Mouse (Mus musculus): ENCODE data around the gene Tapbp. TPM values are rescaled to one million over a fixed set of nuclear protein-coding genes. Genes with fewer than 3 reads are reported as not detected.

The Tapbp gene
- polyA plus RNA-seq, 1 experiment from 2014 or later = 29.1 TPM

- ATAC-seq (replicated peaks; ENCODE audit: low FRiP score) = no peak
- WGBS = 89% methylated on average over 11 of the region's 11 CpGs
Observed at GRCm38 (mm10) chr17:33958451-33958850, 42.8 kb downstream of the Tapbp start.

GRCm38 (mm10) chr17:33959135-33959534 lies 43.4 kb downstream of the Tapbp start:
- H3K27ac ChIP-seq (ENCODE audit: low read depth, low read length) = no peak overlapping the region
- no peaks in the 10 kb centered on the region for H3K27me3 ChIP-seq (replicated peaks; ENCODE audit: control insufficient read depth, insufficient read depth, low read length)
- no peak for ATAC-seq (replicated peaks; ENCODE audit: low FRiP score)
- peaks cover 43% of the 10 kb centered on the region for H3K36me3 ChIP-seq (ENCODE audit: control insufficient read depth, insufficient read depth, low read length)
- WGBS = 90% methylated on average over 13 of the region's 13 CpGs
- DNase-seq (ENCODE audit: low spot score) = no peak
- no peak overlapping the region for H3K4me3 ChIP-seq (ENCODE audit: low read depth, low read length)
- no peaks in the 10 kb centered on the region for H3K9me3 ChIP-seq (ENCODE audit: control insufficient read depth, low read length)
- no peak overlapping the region for H3K9ac ChIP-seq (ENCODE audit: low read depth, low read length)
- peaks cover 7% of the 10 kb centered on the region for H3K4me1 ChIP-seq (replicated peaks; ENCODE audit: control insufficient read depth, insufficient read depth, low read length)
- no peak overlapping the region for H3K4me2 ChIP-seq

More at GRCm38 (mm10) chr17:33958451-33958850, 42.8 kb downstream of the Tapbp start:
- Histone ChIP-seq H3K4me1 (replicated peaks; ENCODE audit: control insufficient read depth, insufficient read depth, low read length) (peaks cover 14% of the 10 kb centered on the region), H3K36me3 (ENCODE audit: control insufficient read depth, insufficient read depth, low read length) (peaks cover 42% of the 10 kb centered on the region), H3K9me3 (ENCODE audit: control insufficient read depth, low read length) (no peaks in the 10 kb centered on the region), H3K27ac (ENCODE audit: low read depth, low read length) (no peak overlapping the region), H3K9ac (ENCODE audit: low read depth, low read length) (no peak overlapping the region), H3K27me3 (replicated peaks; ENCODE audit: control insufficient read depth, insufficient read depth, low read length) (no peaks in the 10 kb centered on the region), H3K4me3 (ENCODE audit: low read depth, low read length) (no peak overlapping the region), H3K4me2 (no peak overlapping the region)
- DNase-seq (ENCODE audit: low spot score) = no peak

- Histone ChIP-seq H3K36me3 (ENCODE audit: control insufficient read depth, insufficient read depth, low read length) (peaks cover 37% of the 10 kb centered on the region), H3K9ac (ENCODE audit: low read depth, low read length) (no peak overlapping the region), H3K4me1 (replicated peaks; ENCODE audit: control insufficient read depth, insufficient read depth, low read length) (0 out of 2 replicates have a peak, but pooled peaks cover 2% of the 10 kb centered on the region), H3K27me3 (replicated peaks; ENCODE audit: control insufficient read depth, insufficient read depth, low read length) (no peaks in the 10 kb centered on the region), H3K9me3 (ENCODE audit: control insufficient read depth, low read length) (no peaks in the 10 kb centered on the region), H3K27ac (ENCODE audit: low read depth, low read length) (no peak overlapping the region), H3K4me3 (ENCODE audit: low read depth, low read length) (no peak overlapping the region), H3K4me2 (no peak overlapping the region)
- WGBS = 91% methylated on average over 15 of the region's 15 CpGs
- no peak for ATAC-seq (replicated peaks; ENCODE audit: low FRiP score)
- no peak for DNase-seq (ENCODE audit: low spot score)
Observed at GRCm38 (mm10) chr17:33959948-33960347, 44.2 kb downstream of the Tapbp start.

DNA sequence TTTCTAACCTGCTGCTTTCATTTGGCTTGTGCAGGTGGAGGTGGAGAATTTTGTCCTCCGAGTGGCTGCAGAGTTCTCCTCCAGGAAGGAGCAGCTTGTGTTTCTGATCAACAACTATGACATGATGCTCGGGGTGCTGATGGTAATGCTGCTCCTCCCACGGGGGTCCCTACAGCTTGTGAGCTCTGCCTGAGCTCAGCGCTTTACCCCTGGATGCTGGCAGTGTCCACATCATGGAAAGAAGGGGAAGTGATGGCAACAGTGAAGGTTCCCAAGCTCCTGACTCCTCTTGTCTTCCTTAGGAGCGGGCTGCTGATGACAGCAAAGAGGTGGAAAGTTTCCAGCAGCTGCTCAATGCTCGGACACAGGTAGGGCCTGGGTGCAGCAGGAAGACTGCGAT lies 47.2 kb downstream of the Tapbp start:
- Histone ChIP-seq H3K36me3 (ENCODE audit: control insufficient read depth, insufficient read depth, low read length) (peaks cover 41% of the 10 kb centered on the region), H3K27ac (ENCODE audit: low read depth, low read length) (no peak overlapping the region)

GRCm38 (mm10) chr17:33965082-33965845 lies 49.6 kb downstream of the Tapbp start:
- no peak for ATAC-seq (replicated peaks; ENCODE audit: low FRiP score)
- H3K36me3 ChIP-seq (ENCODE audit: control insufficient read depth, insufficient read depth, low read length) = peaks cover 24% of the 10 kb centered on the region; the same call in 1 of the 2 replicates
- 90% methylated on average over 17 of the region's 17 CpGs for WGBS

More for the DNA sequence above, 47.2 kb downstream of the Tapbp start:
- H3K9ac ChIP-seq (ENCODE audit: low read depth, low read length) = no peak overlapping the region
- H3K4me1 ChIP-seq (replicated peaks; ENCODE audit: control insufficient read depth, insufficient read depth, low read length) = no peaks in the 10 kb centered on the region
- no peak for ATAC-seq (replicated peaks; ENCODE audit: low FRiP score)
- 90% methylated on average over 7 of the region's 7 CpGs for WGBS
- DNase-seq (ENCODE audit: low spot score) = no peak
- no peak overlapping the region for H3K4me2 ChIP-seq
- H3K4me3 ChIP-seq (ENCODE audit: low read depth, low read length) = no peak overlapping the region
- H3K9me3 ChIP-seq (ENCODE audit: control insufficient read depth, low read length) = no peaks in the 10 kb centered on the region
- no peaks in the 10 kb centered on the region for H3K27me3 ChIP-seq (replicated peaks; ENCODE audit: control insufficient read depth, insufficient read depth, low read length)

GRCm38 (mm10) chr17:33965846-33966550 lies 50.3 kb downstream of the Tapbp start:
- H3K27me3 ChIP-seq (replicated peaks; ENCODE audit: control insufficient read depth, insufficient read depth, low read length) = no peaks in the 10 kb centered on the region
- no peak overlapping the region for H3K4me3 ChIP-seq (ENCODE audit: low read depth, low read length)
- H3K9me3 ChIP-seq (ENCODE audit: control insufficient read depth, low read length) = no peaks in the 10 kb centered on the region
- whole genome bisulfite sequencing = 87% methylated on average over 16 of the region's 16 CpGs
- no peak overlapping the region for H3K9ac ChIP-seq (ENCODE audit: low read depth, low read length)
- H3K27ac ChIP-seq (ENCODE audit: low read depth, low read length) = no peak overlapping the region
- no peak overlapping the region for H3K4me2 ChIP-seq
- DNase-seq (ENCODE audit: low spot score) (no peak), ATAC-seq (replicated peaks; ENCODE audit: low FRiP score) (no peak)
- peaks cover 19% of the 10 kb centered on the region; the same call in 1 of the 2 replicates for H3K36me3 ChIP-seq (ENCODE audit: control insufficient read depth, insufficient read depth, low read length)
- H3K4me1 ChIP-seq (replicated peaks; ENCODE audit: control insufficient read depth, insufficient read depth, low read length) = no peaks in the 10 kb centered on the region

More at GRCm38 (mm10) chr17:33965082-33965845, 49.6 kb downstream of the Tapbp start:
- no peak for DNase-seq (ENCODE audit: low spot score)
- Histone ChIP-seq H3K27me3 (replicated peaks; ENCODE audit: control insufficient read depth, insufficient read depth, low read length) (no peaks in the 10 kb centered on the region), H3K4me1 (replicated peaks; ENCODE audit: control insufficient read depth, insufficient read depth, low read length) (no peaks in the 10 kb centered on the region), H3K4me3 (ENCODE audit: low read depth, low read length) (no peak overlapping the region), H3K27ac (ENCODE audit: low read depth, low read length) (no peak overlapping the region), H3K9me3 (ENCODE audit: control insufficient read depth, low read length) (no peaks in the 10 kb centered on the region), H3K9ac (ENCODE audit: low read depth, low read length) (no peak overlapping the region), H3K4me2 (no peak overlapping the region)

DNA sequence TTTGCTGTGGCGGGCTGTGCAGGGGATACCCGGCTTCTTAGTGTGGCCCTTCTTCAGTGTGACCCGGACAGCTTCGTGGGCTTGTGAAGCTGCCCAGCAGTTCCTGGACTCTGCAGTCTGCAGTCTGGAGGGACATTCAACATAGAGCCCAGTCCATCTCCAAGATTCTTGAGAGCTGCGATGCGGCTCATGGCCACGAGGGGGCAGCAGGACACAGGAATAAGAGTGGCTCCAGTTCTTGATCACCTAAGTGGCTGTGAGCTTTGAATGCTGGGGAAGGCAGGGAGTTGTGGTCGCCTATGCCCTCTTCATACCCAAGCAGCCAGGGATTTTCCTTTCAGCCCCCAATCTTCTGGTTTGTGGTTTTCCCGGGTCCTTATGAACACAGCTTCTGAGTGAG lies 52.8 kb downstream of the Tapbp start:
- ATAC-seq (replicated peaks; ENCODE audit: low FRiP score) = peak; percentile 70
- H3K27ac ChIP-seq (ENCODE audit: low read depth, low read length) = no peak overlapping the region
- H3K27me3 ChIP-seq (replicated peaks; ENCODE audit: control insufficient read depth, insufficient read depth, low read length) = no peaks in the 10 kb centered on the region
- peak; percentile 78 for DNase-seq (ENCODE audit: low spot score)
- 2% methylated on average over 9 of the region's 9 CpGs for WGBS
- H3K36me3 ChIP-seq (ENCODE audit: control insufficient read depth, insufficient read depth, low read length) = peaks cover 9% of the 10 kb centered on the region; the same call in 1 of the 2 replicates
- peak overlapping the region; percentile 28 for H3K4me2 ChIP-seq
- H3K9me3 ChIP-seq (ENCODE audit: control insufficient read depth, low read length) = no peaks in the 10 kb centered on the region
- H3K9ac ChIP-seq (ENCODE audit: low read depth, low read length) = no peak overlapping the region
- no peaks in the 10 kb centered on the region for H3K4me1 ChIP-seq (replicated peaks; ENCODE audit: control insufficient read depth, insufficient read depth, low read length)
- H3K4me3 ChIP-seq (ENCODE audit: low read depth, low read length) = no peak overlapping the region

GRCm38 (mm10) chr17:33968927-33969326 lies 53.2 kb downstream of the Tapbp start:
- H3K4me3 ChIP-seq (ENCODE audit: low read depth, low read length) = no peak overlapping the region
- no peak for DNase-seq (ENCODE audit: low spot score)
- peak; percentile 69 for ATAC-seq (replicated peaks; ENCODE audit: low FRiP score)

More at GRCm38 (mm10) chr17:33968927-33969326, 53.2 kb downstream of the Tapbp start:
- no peak overlapping the region for H3K27ac ChIP-seq (ENCODE audit: low read depth, low read length)
- no peaks in the 10 kb centered on the region for H3K9me3 ChIP-seq (ENCODE audit: control insufficient read depth, low read length)
- peak overlapping the region; percentile 28 for H3K4me2 ChIP-seq
- 29% methylated on average over 5 of the region's 5 CpGs for WGBS
- H3K9ac ChIP-seq (ENCODE audit: low read depth, low read length) = no peak overlapping the region
- peaks cover 6% of the 10 kb centered on the region; the same call in 1 of the 2 replicates for H3K36me3 ChIP-seq (ENCODE audit: control insufficient read depth, insufficient read depth, low read length)
- no peaks in the 10 kb centered on the region for H3K27me3 ChIP-seq (replicated peaks; ENCODE audit: control insufficient read depth, insufficient read depth, low read length)
- H3K4me1 ChIP-seq (replicated peaks; ENCODE audit: control insufficient read depth, insufficient read depth, low read length) = no peaks in the 10 kb centered on the region

All from liver, embryonic 11.5 days (tissue).